Mouse (Mus musculus) right cerebral cortex, postnatal 14 days (tissue): ENCODE measurements at regions not wholly inside any gene's neighbourhood (a gene's known extent, or its start where the extent isn't known, plus 50 kb on each side); places are given as distances from the start of the nearest gene placed in this dataset.
A peak's percentile ranks its signal among the peaks of the same experiment; 100 is the strongest.

ENCODE experiments used
- DNase-seq: peaks from one replicate; pipeline ENCODE4 v3.0.0; 2022

- DNase-seq = peak; percentile 45
Measured at GRCm38 (mm10) chr1:64288812-64289447, 166.8 kb upstream of the Klf7 start.

GRCm38 (mm10) chr1:64287068-64287467 is 165.0 kb upstream of the Klf7 start:
- no peak for DNase-seq

- no peak for DNase-seq
Measured at GRCm38 (mm10) chr1:64284656-64285055, 162.6 kb upstream of the Klf7 start.

GRCm38 (mm10) chr1:64275865-64276264 is 153.8 kb upstream of the Klf7 start:
- no peak for DNase-seq

- DNase-seq = no peak
Measured at GRCm38 (mm10) chr1:64275086-64275802, 153.2 kb upstream of the Klf7 start.

- DNase-seq = no peak
Measured at GRCm38 (mm10) chr1:64257237-64257636, 135.2 kb upstream of the Klf7 start.

GRCm38 (mm10) chr1:64255554-64256295 is 133.6 kb upstream of the Klf7 start:
- no peak for DNase-seq

- no peak for DNase-seq
Measured at GRCm38 (mm10) chr1:64254673-64255072, 132.6 kb upstream of the Klf7 start.

- no peak for DNase-seq
Measured at GRCm38 (mm10) chr1:64253996-64254395, 131.9 kb upstream of the Klf7 start.

GRCm38 (mm10) chr1:64242401-64242800 is 120.3 kb upstream of the Klf7 start:
- no peak for DNase-seq

- DNase-seq = no peak
Measured at GRCm38 (mm10) chr1:64229654-64230053, 107.6 kb upstream of the Klf7 start.

GRCm38 (mm10) chr1:64226001-64226918 is 104.2 kb upstream of the Klf7 start:
- peak; percentile 66 for DNase-seq

GRCm38 (mm10) chr1:64223779-64224687 is 102.0 kb upstream of the Klf7 start:
- DNase-seq = peak; percentile 20

GRCm38 (mm10) chr1:64222475-64222874 is 100.4 kb upstream of the Klf7 start:
- no peak for DNase-seq

- DNase-seq = no peak
Measured at GRCm38 (mm10) chr1:64220486-64220885, 98.4 kb upstream of the Klf7 start.

GRCm38 (mm10) chr1:64220040-64220439 is 98.0 kb upstream of the Klf7 start:
- no peak for DNase-seq

GRCm38 (mm10) chr1:64215646-64216045 is 93.6 kb upstream of the Klf7 start:
- DNase-seq = no peak

GRCm38 (mm10) chr1:64209131-64209530 is 87.0 kb upstream of the Klf7 start:
- DNase-seq = no peak

- no peak for DNase-seq
Measured at GRCm38 (mm10) chr1:64200387-64201023, 78.4 kb upstream of the Klf7 start.

GRCm38 (mm10) chr1:64198781-64199180 is 76.7 kb upstream of the Klf7 start:
- no peak for DNase-seq

GRCm38 (mm10) chr1:64198322-64198721 is 76.2 kb upstream of the Klf7 start:
- no peak for DNase-seq
